Mouse (Mus musculus) left cerebral cortex, adult 2 months (tissue): ENCODE data around the gene Cerk. TPM values are rescaled to one million over a fixed set of nuclear protein-coding genes. Genes with fewer than 3 reads are reported as not detected.

Experiments used
- DNase-seq, 2 experiments: peaks; one replicate each; pipeline ENCODE4 v3.0.0; 2021 to 2022; ENCODE audit warnings: low spot score in 2 of 2, mixed read lengths in 1 of 2; ENCODE audit errors: extremely low spot score in 1 of 2
- H3K27ac ChIP-seq: fragments of 200-600 bp; 2 replicates; pipeline ENCODE4 v1.8.1; 2022
- H3K4me3 ChIP-seq: fragments of 200-600 bp; 2 replicates; pipeline ENCODE4 v1.8.1; 2022
- CTCF ChIP-seq: fragments of 200-600 bp; IDR thresholded peaks from 2 replicates; pipeline ENCODE4 v1.8.1; 2022; ENCODE audit warnings: antibody characterized with exemption, mild to moderate bottlenecking, moderate library complexity
- intact Hi-C: fragments of 180-260 bp; cut with DNase I; formaldehyde crosslinking; loops from one replicate; pipeline ENCODE4 v1.15.1; 2025
- total RNA-seq, 2 experiments: library from RNA; stranded (reverse); gene quantifications; 2 replicates each; pipeline ENCODE4 v1.2.3; 2021

The Cerk gene
- total RNA-seq, 2 experiments from 2014 or later: 57.9 to 59.0 TPM

- no peak overlapping the region for H3K27ac ChIP-seq
- H3K4me3 ChIP-seq: no peak overlapping the region
- DNase-seq: no peak
- intact Hi-C loops: no loop called here
- no peak for TF ChIP-seq CTCF
Measured at GRCm38 (mm10) chr15:86176771-86177702, 8.9 kb downstream of the Cerk start.

- TF ChIP-seq CTCF: no peak
- intact Hi-C loops: no loop called here
- no peak for DNase-seq
- no peak overlapping the region for H3K4me3 ChIP-seq
- no peak overlapping the region for H3K27ac ChIP-seq
Measured at GRCm38 (mm10) chr15:86176166-86176565, 9.8 kb downstream of the Cerk start.

GRCm38 (mm10) chr15:86175253-86176050, 10.5 kb downstream of the Cerk start:
- DNase-seq: no peak
- Histone ChIP-seq H3K27ac (no peak overlapping the region), H3K4me3 (no peak overlapping the region)
- intact Hi-C loops: no loop called here
- TF ChIP-seq CTCF: no peak

- peak overlapping the region; percentile 16; the same call in 1 of the 2 replicates for H3K27ac ChIP-seq
Measured at GRCm38 (mm10) chr15:86173136-86173985, 12.6 kb downstream of the Cerk start.

GRCm38 (mm10) chr15:86172526-86172925, 13.4 kb downstream of the Cerk start:
- intact Hi-C loops: no loop called here
- no peak for TF ChIP-seq CTCF
- Histone ChIP-seq H3K27ac (0 out of 2 replicates have a peak overlapping the region, but pooled peaks have one; percentile 16), H3K4me3 (no peak overlapping the region)
- no peak for DNase-seq

More at GRCm38 (mm10) chr15:86173136-86173985, 12.6 kb downstream of the Cerk start:
- H3K4me3 ChIP-seq: no peak overlapping the region
- TF ChIP-seq CTCF: no peak
- DNase-seq: no peak
- intact Hi-C loops: no loop called here

- Histone ChIP-seq H3K4me3 (no peak overlapping the region), H3K27ac (no peak overlapping the region)
- TF ChIP-seq CTCF: no peak
- no peak for DNase-seq
- intact Hi-C loops: no loop called here
Measured at GRCm38 (mm10) chr15:86172124-86172523, 13.8 kb downstream of the Cerk start.

GRCm38 (mm10) chr15:86171316-86171715, 14.6 kb downstream of the Cerk start:
- no peak for DNase-seq
- TF ChIP-seq CTCF: no peak
- Histone ChIP-seq H3K27ac (no peak overlapping the region), H3K4me3 (no peak overlapping the region)
- intact Hi-C loops: no loop called here

GRCm38 (mm10) chr15:86169817-86170110, 16.2 kb downstream of the Cerk start:
- intact Hi-C loops: no loop called here
- H3K27ac ChIP-seq: peak overlapping the region; percentile 77

GRCm38 (mm10) chr15:86168941-86169816, 16.8 kb downstream of the Cerk start:
- intact Hi-C loops: no loop called here
- H3K27ac ChIP-seq: peak overlapping the region; percentile 77
- DNase-seq: no peak
- no peak for TF ChIP-seq CTCF
- no peak overlapping the region for H3K4me3 ChIP-seq

More at GRCm38 (mm10) chr15:86169817-86170110, 16.2 kb downstream of the Cerk start:
- DNase-seq: no peak
- no peak overlapping the region for H3K4me3 ChIP-seq
- no peak for TF ChIP-seq CTCF

GRCm38 (mm10) chr15:86168505-86168867, 17.5 kb downstream of the Cerk start:
- intact Hi-C loops: no loop called here
- Histone ChIP-seq H3K4me3 (no peak overlapping the region), H3K27ac (peak overlapping the region; percentile 61)
- no peak for TF ChIP-seq CTCF
- peak in 1 of 2 experiments; percentile 29 for DNase-seq
